In the genomic region with DNA sequence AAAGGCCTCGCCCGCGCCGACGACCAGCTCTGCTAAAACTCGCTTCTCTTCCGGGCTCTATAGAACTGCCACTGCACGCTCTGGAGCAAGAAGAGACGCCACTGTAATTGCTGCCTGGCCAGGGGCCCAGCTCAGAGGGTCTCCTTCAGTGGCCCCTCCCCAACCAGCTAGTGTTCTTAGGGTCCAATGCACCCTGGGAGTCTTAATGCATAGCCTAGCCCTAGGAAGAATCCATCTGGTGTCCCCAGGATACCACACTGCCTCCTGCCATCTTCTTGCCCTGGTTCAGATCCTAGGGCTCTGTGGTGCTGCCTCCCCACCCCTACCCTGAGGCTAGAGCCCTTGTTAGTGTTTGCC, we compare ENCODE assay signal across 8 mouse cellular contexts. TPM values are rescaled to one million over a fixed set of nuclear protein-coding genes. Genes with fewer than 3 reads are reported as not detected.
DNase-seq lines count a peak whose midpoint lies in the region; ATAC-seq lines count a peak whose summit lies in the region.

No protein-coding gene starts in this region.

- ATAC-seq in lung, embryonic 16.5 days (ENCODE audit: low read depth): peak; percentile 53
- ATAC-seq in forebrain, embryonic 13.5 days: peak; percentile 62
- ATAC-seq in neural tube, embryonic 13.5 days (ENCODE audit: low read depth): peak; percentile 80

- H3K4me1 ChIP-seq in lung, embryonic 16.5 days (replicated peaks; ENCODE audit: control insufficient read depth, insufficient read depth, low read length): 0 out of 2 replicates have a peak, but pooled peaks cover 2% of the 10 kb centered on the region
- peaks cover 10% of the 10 kb centered on the region; the same call in 1 of the 2 replicates for H3K4me1 ChIP-seq in forebrain, embryonic 13.5 days
- peaks cover 11% of the 10 kb centered on the region for H3K4me1 ChIP-seq in limb, embryonic 10.5 days
- peaks cover 12% of the 10 kb centered on the region; the same call in 1 of the 2 replicates for H3K4me1 ChIP-seq in neural tube, embryonic 13.5 days (replicated peaks)

- H3K4me3 ChIP-seq in lung, embryonic 16.5 days (ENCODE audit: low read length): peak overlapping the region; percentile 49
- peak overlapping the region; percentile 54 for H3K4me3 ChIP-seq in forebrain, embryonic 13.5 days
- peak overlapping the region; percentile 57 for H3K4me3 ChIP-seq in limb, embryonic 10.5 days
- H3K4me3 ChIP-seq in neural tube, embryonic 13.5 days: peak overlapping the region; percentile 50

- H3K27ac ChIP-seq in lung, embryonic 16.5 days (ENCODE audit: low read length): no peak overlapping the region
- H3K27ac ChIP-seq in forebrain, embryonic 13.5 days: no peak overlapping the region
- peak overlapping the region; percentile 68; the same call in 1 of the 2 replicates for H3K27ac ChIP-seq in limb, embryonic 10.5 days
- 0 out of 2 replicates have a peak overlapping the region, but pooled peaks have one; percentile 13 for H3K27ac ChIP-seq in neural tube, embryonic 13.5 days (replicated peaks)

- peak overlapping the region; percentile 55 for H3K9ac ChIP-seq in lung, embryonic 16.5 days (ENCODE audit: low read length)
- H3K9ac ChIP-seq in forebrain, embryonic 13.5 days: peak overlapping the region; percentile 71
- peak overlapping the region; percentile 78 for H3K9ac ChIP-seq in neural tube, embryonic 13.5 days

- no peaks in the 10 kb centered on the region for H3K27me3 ChIP-seq in lung, embryonic 16.5 days (ENCODE audit: control insufficient read depth, insufficient read depth, low read depth, low read length)
- no peaks in the 10 kb centered on the region for H3K27me3 ChIP-seq in forebrain, embryonic 13.5 days
- H3K27me3 ChIP-seq in limb, embryonic 10.5 days (ENCODE audit: low read depth, poor library complexity, severe bottlenecking): no peaks in the 10 kb centered on the region
- H3K27me3 ChIP-seq in neural tube, embryonic 13.5 days: no peaks in the 10 kb centered on the region

- 0 out of 2 replicates have a peak, but pooled peaks cover 2% of the 10 kb centered on the region for H3K36me3 ChIP-seq in lung, embryonic 16.5 days (ENCODE audit: control insufficient read depth, insufficient read depth, low read length)
- H3K36me3 ChIP-seq in forebrain, embryonic 13.5 days (ENCODE audit: poor library complexity, severe bottlenecking): peaks cover 31% of the 10 kb centered on the region
- peaks cover 27% of the 10 kb centered on the region for H3K36me3 ChIP-seq in limb, embryonic 10.5 days
- H3K36me3 ChIP-seq in neural tube, embryonic 13.5 days: peaks cover 35% of the 10 kb centered on the region

- WGBS in lung, embryonic 16.5 days: 10% methylated on average over 9 of the region's 9 CpGs
- whole genome bisulfite sequencing in forebrain, embryonic 13.5 days: 13% methylated on average over 9 of the region's 9 CpGs
- WGBS in limb, embryonic 10.5 days: 9% methylated on average over 9 of the region's 9 CpGs
- 27% methylated on average over 9 of the region's 9 CpGs for WGBS in neural tube, embryonic 13.5 days

- DNase-seq in lung, postnatal 36 days: no peak
- DNase-seq in limb, embryonic 10.5 days (ENCODE audit: low spot score): no peak
- DNase-seq in layer of hippocampus, adult 8-10 months (ENCODE audit: low spot score in 2 of 2): no peak
- no peak for DNase-seq in gastrocnemius, postnatal 25 days
- DNase-seq in gastrocnemius, adult 8-10 months (ENCODE audit: low spot score in 2 of 2): no peak

- no peaks in the 10 kb centered on the region for H3K9me3 ChIP-seq in lung, embryonic 16.5 days (ENCODE audit: control insufficient read depth, low read length)
- no peaks in the 10 kb centered on the region for H3K9me3 ChIP-seq in forebrain, embryonic 13.5 days (replicated peaks)
- H3K9me3 ChIP-seq in limb, embryonic 10.5 days (replicated peaks): no peaks in the 10 kb centered on the region
- no peaks in the 10 kb centered on the region for H3K9me3 ChIP-seq in neural tube, embryonic 13.5 days

- peak overlapping the region; percentile 58 for H3K4me2 ChIP-seq in lung, embryonic 16.5 days (ENCODE audit: low read depth, low read length)
- H3K4me2 ChIP-seq in forebrain, embryonic 13.5 days: peak overlapping the region; percentile 73
- H3K4me2 ChIP-seq in neural tube, embryonic 13.5 days: peak overlapping the region; percentile 74

RNA-seq across cellular contexts. Expression of a gene that starts 41.5 kb away (rescaled TPM):
- polyA plus RNA-seq in lung, embryonic 16.5 days (2015; fragmentation: Nextera tagmentation; extraction: Ambion mirVana): 65.8 and 67.2 TPM in 2 replicates
- polyA plus RNA-seq in forebrain, embryonic 13.5 days (2015; fragmentation: Nextera tagmentation; extraction: Ambion mirVana): 103 and 110 TPM in 2 replicates
- 78.4 and 87.2 TPM in 2 replicates for polyA plus RNA-seq in limb, embryonic 10.5 days (2016; fragmentation: Nextera tagmentation; extraction: Ambion mirVana)
- 90.5 and 101 TPM in 2 replicates for polyA plus RNA-seq in neural tube, embryonic 13.5 days (2015; fragmentation: Nextera tagmentation; extraction: Ambion mirVana)
- total RNA-seq in layer of hippocampus, adult 8-10 months (2022): 10 to 100 TPM; 65.6 to 78.6 (median 73.8) TPM
- total RNA-seq in gastrocnemius, postnatal 25 days (2021): 10 to 100 TPM; 29.7 to 33.5 TPM
- total RNA-seq in gastrocnemius, adult 8-10 months (2022): 10 to 100 TPM; 27.8 to 36.4 (median 35.1) TPM

RNA-seq across cellular contexts. Expression of a gene that starts 45.8 kb away (rescaled TPM):
- polyA plus RNA-seq in lung, embryonic 16.5 days (2015; fragmentation: Nextera tagmentation; extraction: Ambion mirVana): not detected in 2 replicates
- 0.04 TPM in 1 of 2 replicates, not detected in the other for polyA plus RNA-seq in forebrain, embryonic 13.5 days (2015; fragmentation: Nextera tagmentation; extraction: Ambion mirVana)
- not detected in 2 replicates for polyA plus RNA-seq in limb, embryonic 10.5 days (2016; fragmentation: Nextera tagmentation; extraction: Ambion mirVana)
- polyA plus RNA-seq in neural tube, embryonic 13.5 days (2015; fragmentation: Nextera tagmentation; extraction: Ambion mirVana): 0.06 and 0.17 TPM in 2 replicates
- total RNA-seq in layer of hippocampus, adult 8-10 months (2022): 1 to 10 TPM; 1.4 to 2.4 (median 1.8) TPM
- total RNA-seq in gastrocnemius, postnatal 25 days (2021): under 1 TPM; 0.13 to 0.32 TPM
- total RNA-seq in gastrocnemius, adult 8-10 months (2022): under 1 TPM in 2 of 4 experiments, not detected in 2; 0.07 to 0.11 TPM

Comparison
In these comparisons a context has a peak if more than half of its experiments do, and no peak if none do; other contexts are left out.
1. H3K27ac ChIP-seq: peak in limb, embryonic 10.5 days (single experiment) and neural tube, embryonic 13.5 days (single experiment); none in lung, embryonic 16.5 days (single experiment) and forebrain, embryonic 13.5 days (single experiment).
2. Peak in every context shown above with its lines, with median percentiles within 50 percentile points of each other: ATAC-seq, H3K4me2 ChIP-seq, H3K4me3 ChIP-seq and H3K9ac ChIP-seq.